Mouse (Mus musculus): Measurements from ENCODE around the gene Rtn3. TPM values are rescaled to one million over a fixed set of nuclear protein-coding genes. Genes with fewer than 3 reads are reported as not detected.

The Rtn3 gene
- polyA plus RNA-seq, 1 experiment from 2014 or later: 306 TPM

GRCm38 (mm10) chr19:7382248-7382902 is 100.7 kb downstream of the Rtn3 start:
- Histone ChIP-seq H3K9me3 (replicated peaks) (0 out of 2 replicates have a peak, but pooled peaks cover 4% of the 10 kb centered on the region), H3K36me3 (peaks cover 52% of the 10 kb centered on the region), H3K27me3 (ENCODE audit: low read depth, poor library complexity, severe bottlenecking) (no peaks in the 10 kb centered on the region), H3K4me3 (peak overlapping the region; percentile 82), H3K27ac (replicated peaks) (peak overlapping the region; percentile 98), H3K4me1 (peaks cover 41% of the 10 kb centered on the region)
- DNase-seq (ENCODE audit: low spot score): peak; percentile 82
- WGBS: under 1% methylated on average over 58 of the region's 60 CpGs

GRCm38 (mm10) chr19:7381906-7382247 is 101.2 kb downstream of the Rtn3 start:
- peaks cover 52% of the 10 kb centered on the region for H3K36me3 ChIP-seq
- 1% methylated on average over 8 of the region's 8 CpGs for WGBS
- DNase-seq (ENCODE audit: low spot score): no peak
- H3K27ac ChIP-seq (replicated peaks): peak overlapping the region; percentile 98
- H3K9me3 ChIP-seq (replicated peaks): 0 out of 2 replicates have a peak, but pooled peaks cover 4% of the 10 kb centered on the region
- peaks cover 41% of the 10 kb centered on the region for H3K4me1 ChIP-seq
- peak overlapping the region; percentile 82 for H3K4me3 ChIP-seq
- no peaks in the 10 kb centered on the region for H3K27me3 ChIP-seq (ENCODE audit: low read depth, poor library complexity, severe bottlenecking)

DNA sequence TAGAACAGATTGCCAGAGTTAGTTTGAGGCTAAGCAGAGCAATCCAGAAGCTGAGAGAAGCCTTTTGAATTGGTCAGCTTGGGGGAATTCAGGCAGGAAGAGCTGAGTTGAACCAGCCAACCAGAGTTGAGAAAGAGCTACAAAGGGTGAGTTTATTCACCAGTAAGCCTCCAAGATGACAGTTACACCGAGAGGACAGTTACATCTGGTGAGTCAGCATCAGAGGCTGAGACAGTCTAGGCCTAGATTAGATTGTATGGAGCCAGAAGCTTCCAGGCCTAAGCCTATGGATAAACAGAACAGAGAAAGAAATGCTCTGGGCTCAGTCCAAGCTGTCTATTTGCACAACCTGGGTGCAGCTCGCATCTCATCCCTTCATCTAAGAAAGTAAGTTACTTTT is 105.4 kb downstream of the Rtn3 start:
- H3K4me1 ChIP-seq: peaks cover 22% of the 10 kb centered on the region
- H3K4me3 ChIP-seq: no peak overlapping the region
- 74% methylated on average over 2 of the region's 2 CpGs for WGBS
- peaks cover 78% of the 10 kb centered on the region for H3K36me3 ChIP-seq
- no peak for DNase-seq (ENCODE audit: low spot score)
- no peaks in the 10 kb centered on the region for H3K27me3 ChIP-seq (ENCODE audit: low read depth, poor library complexity, severe bottlenecking)
- no peaks in the 10 kb centered on the region for H3K9me3 ChIP-seq (replicated peaks)
- no peak overlapping the region for H3K27ac ChIP-seq (replicated peaks)

Small RNA genes lying within 50 kb of the gene (microRNA-seq; reads per million reads assigned to microRNA genes)
- 1.5 reads per million for gene Mir6991

Other genes starting within 250 kb of the Rtn3 start
- 105 and 107 TPM in 2 replicates for gene Naa40, start 242.1 kb downstream of the Rtn3 start, polyA plus RNA-seq (2016; fragmentation: Nextera tagmentation; extraction: Ambion mirVana)
- 62.2 and 73.1 TPM in 2 replicates for gene Rcor2, start 216.0 kb downstream of the Rtn3 start, polyA plus RNA-seq (2016; fragmentation: Nextera tagmentation; extraction: Ambion mirVana)
- 45.5 and 46.0 TPM in 2 replicates for gene Mark2, start 141.4 kb downstream of the Rtn3 start, polyA plus RNA-seq (2016; fragmentation: Nextera tagmentation; extraction: Ambion mirVana)
- 43.1 and 51.7 TPM in 2 replicates for gene Spindoc, start 100.3 kb downstream of the Rtn3 start, polyA plus RNA-seq (2016; fragmentation: Nextera tagmentation; extraction: Ambion mirVana)
- gene 2700081O15Rik, start 65.7 kb downstream of the Rtn3 start, polyA plus RNA-seq (2016; fragmentation: Nextera tagmentation; extraction: Ambion mirVana): 5.7 and 7.6 TPM in 2 replicates
- gene Atl3, start 10.8 kb upstream of the Rtn3 start, polyA plus RNA-seq (2016; fragmentation: Nextera tagmentation; extraction: Ambion mirVana): 5.3 and 5.8 TPM in 2 replicates
- gene Pla2g16, start 74.2 kb upstream of the Rtn3 start, polyA plus RNA-seq (2016; fragmentation: Nextera tagmentation; extraction: Ambion mirVana): 3.3 and 4.2 TPM in 2 replicates
- gene Lgals12, start 123.9 kb upstream of the Rtn3 start, polyA plus RNA-seq (2016; fragmentation: Nextera tagmentation; extraction: Ambion mirVana): not detected in 2 replicates
- not detected in 2 replicates for gene Hrasls5, start 129.3 kb upstream of the Rtn3 start, polyA plus RNA-seq (2016; fragmentation: Nextera tagmentation; extraction: Ambion mirVana)
- gene Slc22a19, start 228.0 kb upstream of the Rtn3 start, polyA plus RNA-seq (2016; fragmentation: Nextera tagmentation; extraction: Ambion mirVana): not detected in 2 replicates

Measured in midbrain, embryonic 10.5 days (tissue).